Mouse (Mus musculus): ENCODE results near the gene Gna14. TPM values are rescaled to one million over a fixed set of nuclear protein-coding genes. Genes with fewer than 3 reads are reported as not detected.

The Gna14 gene
- polyA plus RNA-seq, 1 experiment from 2014 or later, result 0.48 TPM

GRCm38 (mm10) chr19:16496016-16496415 is 60.5 kb downstream of the Gna14 start:
- Histone ChIP-seq H3K9me3 (replicated peaks) (no peaks in the 10 kb centered on the region), H3K36me3 (no peaks in the 10 kb centered on the region), H3K4me3 (no peak overlapping the region), H3K4me1 (peaks cover 15% of the 10 kb centered on the region), H3K27ac (no peak overlapping the region), H3K27me3 (ENCODE audit: low read depth, poor library complexity, severe bottlenecking) (no peaks in the 10 kb centered on the region)
- 91% methylated on average over 5 of the region's 5 CpGs for WGBS
- no peak for DNase-seq (ENCODE audit: low spot score)

- Histone ChIP-seq H3K27ac (no peak overlapping the region), H3K27me3 (ENCODE audit: low read depth, poor library complexity, severe bottlenecking) (no peaks in the 10 kb centered on the region), H3K4me3 (no peak overlapping the region), H3K4me1 (no peaks in the 10 kb centered on the region; the same call in 1 of the 2 replicates), H3K9me3 (replicated peaks) (no peaks in the 10 kb centered on the region), H3K36me3 (no peaks in the 10 kb centered on the region)
- no peak for DNase-seq (ENCODE audit: low spot score)
- 77% methylated on average over 5 of the region's 5 CpGs for WGBS
Measured at GRCm38 (mm10) chr19:16502054-16502453, 66.5 kb downstream of the Gna14 start.

GRCm38 (mm10) chr19:16506711-16507364 is 71.3 kb downstream of the Gna14 start:
- 74% methylated on average over 6 of the region's 6 CpGs for WGBS
- Histone ChIP-seq H3K4me1 (no peaks in the 10 kb centered on the region), H3K27me3 (ENCODE audit: low read depth, poor library complexity, severe bottlenecking) (no peaks in the 10 kb centered on the region), H3K27ac (no peak overlapping the region), H3K4me3 (no peak overlapping the region), H3K9me3 (replicated peaks) (no peaks in the 10 kb centered on the region), H3K36me3 (no peaks in the 10 kb centered on the region)
- DNase-seq (ENCODE audit: low spot score), result no peak

- H3K36me3 ChIP-seq, result no peaks in the 10 kb centered on the region
- 91% methylated on average over 10 of the region's 10 CpGs for WGBS
- DNase-seq (ENCODE audit: low spot score), result no peak
Measured at GRCm38 (mm10) chr19:16510343-16511080, 75.0 kb downstream of the Gna14 start.

GRCm38 (mm10) chr19:16511081-16511420 is 75.5 kb downstream of the Gna14 start:
- H3K9me3 ChIP-seq (replicated peaks), result no peaks in the 10 kb centered on the region
- 79% methylated on average over 2 of the region's 2 CpGs for WGBS
- H3K4me3 ChIP-seq, result no peak overlapping the region
- no peak overlapping the region for H3K27ac ChIP-seq
- H3K4me1 ChIP-seq, result no peaks in the 10 kb centered on the region
- no peak for DNase-seq (ENCODE audit: low spot score)
- H3K36me3 ChIP-seq, result no peaks in the 10 kb centered on the region
- no peaks in the 10 kb centered on the region for H3K27me3 ChIP-seq (ENCODE audit: low read depth, poor library complexity, severe bottlenecking)

More at GRCm38 (mm10) chr19:16510343-16511080, 75.0 kb downstream of the Gna14 start:
- Histone ChIP-seq H3K27ac (no peak overlapping the region), H3K27me3 (ENCODE audit: low read depth, poor library complexity, severe bottlenecking) (no peaks in the 10 kb centered on the region), H3K4me3 (no peak overlapping the region), H3K9me3 (replicated peaks) (no peaks in the 10 kb centered on the region), H3K4me1 (no peaks in the 10 kb centered on the region)

- 86% methylated on average over 4 of the region's 4 CpGs for whole genome bisulfite sequencing
- H3K27ac ChIP-seq, result no peak overlapping the region
- no peaks in the 10 kb centered on the region for H3K27me3 ChIP-seq (ENCODE audit: low read depth, poor library complexity, severe bottlenecking)
- no peaks in the 10 kb centered on the region for H3K36me3 ChIP-seq
- no peaks in the 10 kb centered on the region for H3K4me1 ChIP-seq
- no peak overlapping the region for H3K4me3 ChIP-seq
- H3K9me3 ChIP-seq (replicated peaks), result no peaks in the 10 kb centered on the region
- DNase-seq (ENCODE audit: low spot score), result no peak
Measured at GRCm38 (mm10) chr19:16514201-16514600, 78.6 kb downstream of the Gna14 start.

- Histone ChIP-seq H3K9me3 (replicated peaks) (no peaks in the 10 kb centered on the region), H3K4me3 (no peak overlapping the region), H3K36me3 (no peaks in the 10 kb centered on the region), H3K4me1 (no peaks in the 10 kb centered on the region), H3K27ac (no peak overlapping the region), H3K27me3 (ENCODE audit: low read depth, poor library complexity, severe bottlenecking) (no peaks in the 10 kb centered on the region)
- no peak for DNase-seq (ENCODE audit: low spot score)
- 85% methylated on average over 3 of the region's 3 CpGs for WGBS
Measured at GRCm38 (mm10) chr19:16518569-16518968, 83.0 kb downstream of the Gna14 start.

GRCm38 (mm10) chr19:16520608-16521007 is 85.0 kb downstream of the Gna14 start:
- no peak overlapping the region for H3K27ac ChIP-seq
- H3K27me3 ChIP-seq (ENCODE audit: low read depth, poor library complexity, severe bottlenecking), result no peaks in the 10 kb centered on the region
- H3K4me3 ChIP-seq, result no peak overlapping the region
- DNase-seq (ENCODE audit: low spot score), result no peak
- 91% methylated on average over 3 of the region's 3 CpGs for WGBS
- H3K4me1 ChIP-seq, result no peaks in the 10 kb centered on the region
- no peaks in the 10 kb centered on the region for H3K9me3 ChIP-seq (replicated peaks)
- H3K36me3 ChIP-seq, result no peaks in the 10 kb centered on the region

GRCm38 (mm10) chr19:16526302-16526880 is 90.8 kb downstream of the Gna14 start:
- Histone ChIP-seq H3K9me3 (replicated peaks) (no peaks in the 10 kb centered on the region), H3K4me1 (0 out of 2 replicates have a peak, but pooled peaks cover 4% of the 10 kb centered on the region), H3K27ac (no peak overlapping the region), H3K36me3 (no peaks in the 10 kb centered on the region), H3K4me3 (no peak overlapping the region), H3K27me3 (ENCODE audit: low read depth, poor library complexity, severe bottlenecking) (no peaks in the 10 kb centered on the region)
- DNase-seq (ENCODE audit: low spot score), result no peak
- WGBS, result 87% methylated on average over 9 of the region's 9 CpGs

- Histone ChIP-seq H3K27me3 (ENCODE audit: low read depth, poor library complexity, severe bottlenecking) (no peaks in the 10 kb centered on the region), H3K4me3 (no peak overlapping the region), H3K27ac (no peak overlapping the region), H3K4me1 (0 out of 2 replicates have a peak, but pooled peaks cover 4% of the 10 kb centered on the region), H3K9me3 (replicated peaks) (no peaks in the 10 kb centered on the region), H3K36me3 (no peaks in the 10 kb centered on the region)
- WGBS, result 59% methylated on average over 5 of the region's 5 CpGs
- DNase-seq (ENCODE audit: low spot score), result no peak
Measured at GRCm38 (mm10) chr19:16527031-16527430, 91.5 kb downstream of the Gna14 start.

- DNase-seq (ENCODE audit: low spot score), result no peak
- no peaks in the 10 kb centered on the region for H3K36me3 ChIP-seq
- WGBS, result 81% methylated on average over 3 of the region's 3 CpGs
- H3K4me3 ChIP-seq, result no peak overlapping the region
- H3K4me1 ChIP-seq, result 0 out of 2 replicates have a peak, but pooled peaks cover 4% of the 10 kb centered on the region
- H3K27ac ChIP-seq, result no peak overlapping the region
- no peaks in the 10 kb centered on the region for H3K27me3 ChIP-seq (ENCODE audit: low read depth, poor library complexity, severe bottlenecking)
- H3K9me3 ChIP-seq (replicated peaks), result no peaks in the 10 kb centered on the region
Measured at GRCm38 (mm10) chr19:16528225-16528828, 92.8 kb downstream of the Gna14 start.

GRCm38 (mm10) chr19:16529293-16529920 is 93.8 kb downstream of the Gna14 start:
- Histone ChIP-seq H3K4me3 (no peak overlapping the region), H3K9me3 (replicated peaks) (no peaks in the 10 kb centered on the region), H3K4me1 (0 out of 2 replicates have a peak, but pooled peaks cover 4% of the 10 kb centered on the region), H3K27ac (no peak overlapping the region), H3K27me3 (ENCODE audit: low read depth, poor library complexity, severe bottlenecking) (no peaks in the 10 kb centered on the region), H3K36me3 (no peaks in the 10 kb centered on the region)
- no peak for DNase-seq (ENCODE audit: low spot score)
